10 mouse cellular contexts compared by ENCODE assay signal in the genomic region with DNA sequence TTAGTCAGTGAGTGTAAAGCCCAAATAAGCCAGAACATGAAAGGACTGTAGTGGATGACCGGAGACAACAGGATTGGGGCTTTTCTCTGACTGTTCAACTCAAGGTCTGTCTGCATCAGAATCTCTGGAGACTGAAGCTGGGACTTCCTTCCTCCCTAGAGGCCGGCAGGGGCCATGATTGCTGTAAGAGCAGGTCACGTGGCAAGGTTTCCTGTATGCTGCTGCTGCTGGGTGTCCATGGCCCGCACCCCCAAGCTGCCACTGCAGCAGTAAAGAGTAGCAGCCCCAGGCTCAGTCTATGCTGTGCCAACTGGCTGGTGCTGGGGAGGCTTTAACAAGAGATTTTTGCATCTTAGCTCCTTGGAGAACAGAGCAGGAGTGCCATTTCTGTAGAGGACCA. TPM values are rescaled to one million over a fixed set of nuclear protein-coding genes. Genes with fewer than 3 reads are reported as not detected.
DNase-seq lines count a peak whose midpoint lies in the region; ATAC-seq lines count a peak whose summit lies in the region.
"Had no signal": no experiment of that assay in that cellular context is flagged by ENCODE, and none has a peak within 500 bp of the region (broad histone marks: within the 10 kb centered on the region; RNA-seq: fewer than 3 reads in every experiment).

A gene (plus strand): TSS at position 175 of the 400 bp plus-strand sequence.

- H3K4me1 ChIP-seq in heart, embryonic 15.5 days (replicated peaks), result no peaks in the 10 kb centered on the region
- H3K4me1 ChIP-seq in forebrain, embryonic 12.5 days, result no peaks in the 10 kb centered on the region
- H3K4me1 ChIP-seq: embryonic facial prominence, embryonic 13.5 days had no signal

- intact Hi-C loops in heart, postnatal 25 days (cut with DNase I), result no loop called here

- ATAC-seq in heart, embryonic 15.5 days (replicated peaks; ENCODE audit: insufficient number of reproducible peaks, insufficient read depth, low FRiP score, low read depth), result no peak
- ATAC-seq in granulocyte monocyte progenitor cell, adult 5-6 weeks (replicated peaks; ENCODE audit: poor library complexity, severe bottlenecking), result peak; percentile 82
- ATAC-seq in megakaryocyte, adult 5-6 weeks (ENCODE audit: poor library complexity, severe bottlenecking), result peak; percentile 81
- ATAC-seq in forebrain, embryonic 12.5 days (ENCODE audit: low FRiP score), result no peak

- no peak within 1 kb of the TSS for H3K9ac ChIP-seq in heart, embryonic 15.5 days
- H3K9ac ChIP-seq in forebrain, embryonic 12.5 days, result no peak within 1 kb of the TSS
- H3K9ac ChIP-seq: embryonic facial prominence, embryonic 13.5 days had no signal

- H3K9me3 ChIP-seq in heart, embryonic 15.5 days (replicated peaks), result no peaks in the 10 kb centered on the region
- no peaks in the 10 kb centered on the region for H3K9me3 ChIP-seq in forebrain, embryonic 12.5 days
- H3K9me3 ChIP-seq: embryonic facial prominence, embryonic 13.5 days had no signal

- H3K36me3 ChIP-seq in heart, embryonic 15.5 days, result no peaks in the 10 kb centered on the region
- no peaks in the 10 kb centered on the region for H3K36me3 ChIP-seq in forebrain, embryonic 12.5 days (replicated peaks)
- H3K36me3 ChIP-seq: embryonic facial prominence, embryonic 13.5 days had no signal

- H3K4me2 ChIP-seq in heart, embryonic 15.5 days, result no peak within 1 kb of the TSS
- no peak within 1 kb of the TSS for H3K4me2 ChIP-seq in forebrain, embryonic 12.5 days
- H3K4me2 ChIP-seq: embryonic facial prominence, embryonic 13.5 days had no signal

- H3K27me3 ChIP-seq in heart, embryonic 15.5 days, result no peaks in the 10 kb centered on the region
- no peaks in the 10 kb centered on the region for H3K27me3 ChIP-seq in forebrain, embryonic 12.5 days
- H3K27me3 ChIP-seq: embryonic facial prominence, embryonic 13.5 days had no signal

- H3K4me3 ChIP-seq in heart, embryonic 15.5 days, result peak within 1 kb of the TSS; percentile 11
- no peak within 1 kb of the TSS for H3K4me3 ChIP-seq in forebrain, embryonic 12.5 days (replicated peaks)
- H3K4me3 ChIP-seq: embryonic facial prominence, embryonic 13.5 days; heart, adult 2 months had no signal

- no peak for DNase-seq in heart, postnatal 25 days (ENCODE audit: low spot score)
- DNase-seq in thymus, adult 18-20 months, result peak; percentile 66 to 81
- no peak for DNase-seq in ovary, adult 18-20 months (ENCODE audit: low spot score)
- DNase-seq in kidney, postnatal 4 days, result no peak

- no peak within 1 kb of the TSS for H3K27ac ChIP-seq in heart, embryonic 15.5 days
- no peak within 1 kb of the TSS for H3K27ac ChIP-seq in forebrain, embryonic 12.5 days
- H3K27ac ChIP-seq: embryonic facial prominence, embryonic 13.5 days; heart, adult 2 months had no signal

- WGBS in heart, embryonic 15.5 days, result 64% methylated on average over 4 of the region's 4 CpGs
- 94% methylated on average over 4 of the region's 4 CpGs for WGBS in forebrain, embryonic 12.5 days

RNA-seq across cellular contexts. Expression of the gene that starts here (rescaled TPM):
- polyA plus RNA-seq in heart, embryonic 15.5 days (2015; fragmentation: Nextera tagmentation; extraction: Ambion mirVana), result 2.2 and 13.3 TPM in 2 replicates
- total RNA-seq in heart, postnatal 25 days (2021), result 1 to 10 TPM in 1 of 2 experiments, under 1 TPM in 1; 0.84 to 1.2 TPM
- 58.7 and 63.8 TPM in 2 replicates for total RNA-seq in granulocyte monocyte progenitor cell, adult 5-6 weeks (2014; fragmentation: Nextera tagmentation)
- 74.4 and 84.7 TPM in 2 replicates for total RNA-seq in granulocyte monocyte progenitor cell, adult 5-6 weeks (2017)
- 96.3 and 105 TPM in 2 replicates for total RNA-seq in megakaryocyte, adult 5-6 weeks (2015)
- 146 and 154 TPM in 2 replicates for total RNA-seq in megakaryocyte, adult 5-6 weeks (2017)
- polyA plus RNA-seq in forebrain, embryonic 12.5 days (2016; fragmentation: Nextera tagmentation; extraction: Ambion mirVana), result 0.45 and 0.77 TPM in 2 replicates

Comparison
In these comparisons a context has a peak if more than half of its experiments do, and no peak if none do; other contexts are left out.
1. RNA of the gene that starts here (total RNA-seq): 96.3 to 154 TPM in megakaryocyte, adult 5-6 weeks and 58.7 to 84.7 TPM in granulocyte monocyte progenitor cell, adult 5-6 weeks; 0.84 to 1.2 TPM in heart, postnatal 25 days; every median in the first group is over 10 times any median in the second.
2. ATAC-seq: peak in granulocyte monocyte progenitor cell, adult 5-6 weeks (single experiment) and megakaryocyte, adult 5-6 weeks (single experiment); none in heart, embryonic 15.5 days (single experiment) and forebrain, embryonic 12.5 days (single experiment).
3. DNase-seq: peak in thymus, adult 18-20 months (2 of 2); none in heart, postnatal 25 days (single experiment), ovary, adult 18-20 months (single experiment) and kidney, postnatal 4 days (0 of 2).